Mouse (Mus musculus) spleen, postnatal 36 days (tissue): ENCODE measurements around the gene Bsnd.
A peak's percentile ranks its signal among the peaks of the same experiment; 100 is the strongest.

Source experiments
- DNase-seq, 2 experiments: peaks; one replicate each; pipeline ENCODE4 v3.0.0; 2022; ENCODE audit warnings: low spot score in 2 of 2, mixed read lengths in 1 of 2

Bsnd gene

DNA sequence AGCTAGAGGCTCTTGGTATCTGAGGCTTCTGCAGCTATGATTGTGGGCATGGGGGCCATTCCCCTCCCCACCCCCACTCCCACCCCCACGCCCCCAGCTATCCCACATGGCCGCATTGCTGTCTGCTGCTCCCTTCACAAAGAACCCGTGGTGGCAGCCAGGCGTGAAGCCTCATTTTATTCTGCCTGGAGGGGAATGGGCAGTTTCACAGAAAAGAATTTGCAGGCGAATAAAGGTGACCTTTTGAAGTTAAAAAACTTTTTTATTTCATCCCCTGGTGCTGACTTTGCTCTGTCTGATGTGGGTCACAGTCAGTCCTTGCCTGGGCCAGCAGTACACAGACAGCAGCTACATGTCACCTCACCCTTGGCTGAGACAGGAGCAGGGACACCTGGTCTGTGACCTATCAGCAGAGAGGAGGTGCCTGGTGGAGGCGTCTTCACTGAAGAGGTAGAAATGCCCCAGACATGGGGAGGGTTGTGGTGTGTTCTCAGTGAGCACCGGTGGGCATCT lies 8.8 kb downstream of the Bsnd start:
- no peak for DNase-seq

DNA sequence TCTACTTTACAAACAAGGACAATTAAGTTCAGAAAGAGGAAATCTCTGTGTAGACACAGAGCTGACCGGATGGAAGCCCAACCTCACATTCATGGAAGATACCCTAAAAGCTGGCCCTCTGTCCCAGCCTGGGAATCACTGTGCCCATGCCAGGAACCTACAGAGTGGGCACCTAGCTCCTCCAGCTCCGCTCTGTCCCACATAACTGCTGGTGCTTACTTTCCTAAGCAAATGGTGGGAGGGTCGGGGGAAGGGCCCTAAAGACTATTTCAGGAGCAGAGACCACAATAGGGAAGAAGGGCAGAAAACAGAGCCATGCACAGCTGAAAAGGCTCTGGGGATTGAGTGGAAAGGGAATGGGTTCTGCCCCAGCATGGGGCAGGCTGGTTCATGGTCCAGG lies 11.5 kb downstream of the Bsnd start:
- DNase-seq, result no peak

DNA sequence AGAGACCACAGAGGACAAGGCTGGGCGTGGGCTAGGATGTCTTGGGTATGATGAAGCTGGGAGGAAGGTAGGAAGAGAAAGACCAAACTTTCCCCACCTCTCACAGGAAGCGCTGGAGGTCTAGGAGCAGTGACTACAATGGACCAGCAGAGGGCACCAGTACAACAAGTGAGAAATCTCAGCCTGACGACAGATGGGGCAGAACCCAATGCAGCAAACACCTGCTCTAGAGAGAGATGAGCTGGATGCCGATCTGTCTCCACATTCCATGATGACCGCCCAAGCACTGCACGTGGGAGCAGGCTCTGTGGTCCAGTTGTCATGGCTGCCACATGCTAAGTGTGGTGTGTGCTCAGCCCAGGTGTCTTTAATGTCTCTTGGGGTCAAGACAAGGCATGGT lies 17.8 kb downstream of the Bsnd start:
- DNase-seq, result peak in 1 of 2 experiments; percentile 20

DNA sequence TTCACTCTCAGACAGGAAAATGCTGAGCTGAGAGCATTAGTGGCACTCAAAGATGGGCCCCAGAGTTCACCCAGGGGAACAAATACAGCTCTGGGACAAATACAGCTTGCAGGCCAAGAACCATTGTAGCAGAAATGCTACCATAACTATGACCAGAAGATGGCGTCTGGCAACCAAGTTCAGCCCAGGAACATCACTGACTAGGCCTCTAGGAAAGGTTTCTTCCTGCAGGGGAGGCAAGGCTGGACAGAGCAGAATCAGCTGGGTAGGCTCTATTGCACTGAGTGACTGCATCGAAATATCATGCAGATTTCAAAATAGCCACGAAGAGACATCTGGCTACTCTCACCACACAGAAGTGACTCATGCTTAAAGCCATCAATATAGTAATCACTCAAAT lies 19.7 kb downstream of the Bsnd start:
- peak; percentile 17 to 26 for DNase-seq

DNA sequence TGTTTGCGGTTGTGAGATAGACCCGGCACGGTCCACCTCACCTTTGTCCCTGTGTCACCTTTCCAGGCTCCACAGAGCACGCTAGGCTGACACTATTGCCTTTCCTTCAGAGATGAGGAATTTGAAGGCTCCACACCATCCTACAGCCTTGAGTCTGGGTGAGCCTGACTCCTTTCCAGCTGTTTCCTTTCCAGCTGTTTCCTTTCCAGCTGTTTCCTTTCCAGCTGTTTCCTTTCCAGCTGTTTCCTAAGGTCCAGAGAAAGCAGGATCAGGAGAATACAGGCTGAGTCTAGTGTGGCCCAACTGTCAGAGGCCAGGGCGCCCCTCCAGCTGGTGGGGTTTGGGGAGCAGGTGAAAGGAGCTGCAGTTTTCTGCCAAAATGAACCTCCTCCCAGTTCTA lies 21.2 kb downstream of the Bsnd start:
- no peak for DNase-seq

DNA sequence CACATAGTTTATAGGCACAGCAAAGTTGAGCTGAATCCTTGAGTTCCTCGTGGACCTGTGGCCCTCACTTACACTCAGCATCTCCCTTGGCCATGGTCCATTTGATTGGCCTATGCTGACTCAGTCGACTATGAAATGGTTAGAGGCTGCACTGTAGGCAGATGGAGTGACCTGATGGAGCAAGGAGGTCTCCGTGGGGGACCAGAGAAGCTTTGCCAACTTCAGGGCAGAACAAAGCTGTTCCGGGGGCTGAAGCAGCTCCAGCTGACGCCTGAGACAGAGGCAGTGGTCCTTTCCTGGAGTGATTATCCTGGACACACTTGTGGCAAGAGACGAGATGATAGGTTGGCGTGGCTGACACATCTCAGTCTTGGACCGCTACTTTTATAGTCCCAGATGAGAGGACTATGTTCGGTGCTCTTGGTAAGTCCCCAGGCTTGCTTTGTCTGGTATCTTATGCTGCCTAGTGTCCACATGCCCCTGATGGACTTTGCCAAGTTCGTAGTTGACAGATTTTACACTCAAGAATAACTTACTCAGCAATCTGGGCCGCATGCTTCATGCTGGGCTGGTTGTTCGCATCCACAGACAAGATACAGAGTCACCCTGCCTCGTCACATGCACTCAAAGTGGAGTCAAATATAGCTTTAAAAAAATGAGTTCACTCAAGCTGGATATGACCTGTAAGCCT lies 24.5 kb downstream of the Bsnd start:
- DNase-seq, result no peak

DNA sequence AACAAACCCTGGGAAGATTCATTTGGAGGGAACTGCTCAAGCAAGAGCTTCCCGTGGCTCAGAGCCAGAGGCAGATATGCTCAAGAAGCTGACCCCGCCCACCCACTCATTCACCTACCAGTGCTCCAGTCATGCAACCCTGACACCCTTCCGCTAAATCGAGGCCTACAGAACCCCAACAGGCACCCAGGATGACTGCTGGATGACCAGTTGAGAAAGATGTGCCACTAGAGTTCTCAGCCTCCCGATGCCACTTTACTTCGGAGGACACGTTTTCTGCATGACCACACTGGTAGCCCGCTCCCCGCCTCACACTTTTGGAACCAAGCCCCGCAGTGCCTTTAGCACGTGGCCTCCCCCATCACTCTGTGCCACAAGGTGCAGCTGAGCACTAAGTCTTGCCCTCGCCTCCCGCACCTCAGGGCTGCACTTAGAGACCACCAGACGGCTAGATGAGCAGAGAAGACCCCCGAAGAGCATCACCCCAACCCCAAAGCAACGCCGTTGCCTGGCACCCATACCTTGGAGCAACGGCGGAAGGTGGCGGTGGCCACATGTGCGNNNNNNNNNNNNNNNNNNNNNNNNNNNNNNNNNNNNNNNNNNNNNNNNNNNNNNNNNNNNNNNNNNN lies 28.8 kb downstream of the Bsnd start:
- DNase-seq, result no peak

DNA sequence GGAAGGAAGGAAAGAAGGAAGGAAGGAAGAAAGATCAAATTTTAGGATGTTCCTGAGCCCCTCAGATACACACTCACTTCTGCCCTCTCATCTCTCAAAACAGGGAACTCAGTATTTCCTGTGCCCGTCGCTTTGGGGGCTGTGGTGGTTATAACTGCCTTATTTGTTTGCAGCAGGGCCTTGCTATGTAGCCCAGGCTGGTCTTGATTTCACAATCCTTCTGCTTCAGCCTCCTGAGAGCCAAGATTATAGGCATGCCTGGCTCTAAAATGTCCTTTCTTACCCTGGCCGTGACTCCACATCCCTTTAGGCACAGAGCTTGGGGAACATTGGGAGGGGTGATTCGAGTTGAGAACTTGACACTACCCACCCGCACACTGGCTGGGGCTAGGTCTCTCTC lies 29.6 kb downstream of the Bsnd start:
- DNase-seq, result no peak

DNA sequence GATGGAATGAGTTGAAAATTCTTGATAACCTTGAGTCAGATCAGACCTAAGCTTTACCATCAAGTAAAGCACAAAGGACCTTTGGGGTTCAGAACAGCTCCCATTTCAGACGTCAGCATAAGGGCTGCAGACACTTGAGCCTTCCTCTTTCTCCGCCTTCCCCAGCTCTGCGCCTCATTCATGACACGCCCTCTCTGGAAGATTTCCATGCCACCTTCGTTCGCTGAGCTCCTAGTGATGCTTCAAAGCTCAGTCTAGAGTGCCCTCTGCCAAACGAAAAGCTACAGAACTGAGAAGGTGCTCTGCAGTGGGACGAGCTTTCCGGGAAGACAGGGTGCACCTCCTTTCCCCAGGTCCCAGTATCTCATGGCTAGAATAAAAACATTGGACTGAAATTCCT lies 30.1 kb downstream of the Bsnd start:
- DNase-seq, result no peak

DNA sequence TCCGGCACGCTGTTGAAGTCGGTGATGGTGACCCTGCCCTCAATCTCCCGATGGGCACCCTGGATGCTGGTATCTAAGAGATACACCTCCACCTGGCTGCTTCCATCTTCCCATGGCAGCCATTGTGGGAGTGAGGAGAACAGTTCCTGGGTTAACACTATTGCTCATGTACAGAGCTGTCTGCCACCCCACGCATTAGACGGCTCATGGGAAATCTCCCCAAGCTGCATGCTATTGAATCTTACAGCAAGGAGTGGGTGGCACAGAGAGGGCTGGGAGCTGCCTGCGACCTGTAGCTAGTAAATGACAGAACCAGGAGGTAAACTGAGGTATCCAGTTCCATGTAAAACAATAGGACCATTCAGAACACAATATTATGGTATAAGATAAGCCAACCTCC lies 37.5 kb downstream of the Bsnd start:
- no peak for DNase-seq

DNA sequence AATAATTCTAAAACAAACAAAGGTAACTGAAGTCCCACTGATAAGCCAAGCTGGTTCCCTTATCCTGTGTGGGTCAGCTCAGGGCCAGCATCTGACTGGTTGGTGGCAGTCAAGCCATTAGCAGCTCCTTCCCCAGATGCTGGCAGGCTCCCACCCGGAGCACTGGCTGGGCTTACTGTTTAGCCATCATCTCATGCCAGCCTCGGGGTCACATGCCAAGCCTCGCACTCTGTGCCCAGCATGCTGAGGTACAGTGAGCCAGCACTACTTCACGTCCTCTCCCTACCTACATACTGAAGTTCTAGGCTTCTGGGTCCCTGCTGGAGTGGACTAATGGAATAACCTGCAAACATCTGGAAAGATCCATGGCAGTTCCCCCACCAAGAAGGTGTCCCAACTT lies 38.6 kb downstream of the Bsnd start:
- no peak for DNase-seq

DNA sequence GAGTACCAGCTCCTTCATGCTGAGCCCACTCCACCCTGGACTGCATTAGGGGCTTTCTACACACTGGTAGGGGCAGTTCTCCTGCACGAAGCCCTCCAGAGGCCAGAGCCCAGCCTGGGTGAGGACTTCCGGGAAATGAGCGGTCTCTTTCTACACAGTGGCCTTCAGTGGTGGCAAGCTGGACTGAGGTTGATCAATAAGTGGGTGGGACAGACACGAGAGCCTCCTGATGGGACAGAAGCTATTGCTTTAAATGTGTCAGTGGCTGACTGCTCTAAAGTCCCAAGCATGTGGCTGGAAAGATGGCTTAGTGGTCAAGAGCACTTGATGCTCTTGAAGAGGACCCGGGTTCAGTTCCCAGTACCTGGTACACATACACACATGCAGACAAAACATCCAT lies 39.0 kb downstream of the Bsnd start:
- no peak for DNase-seq

DNA sequence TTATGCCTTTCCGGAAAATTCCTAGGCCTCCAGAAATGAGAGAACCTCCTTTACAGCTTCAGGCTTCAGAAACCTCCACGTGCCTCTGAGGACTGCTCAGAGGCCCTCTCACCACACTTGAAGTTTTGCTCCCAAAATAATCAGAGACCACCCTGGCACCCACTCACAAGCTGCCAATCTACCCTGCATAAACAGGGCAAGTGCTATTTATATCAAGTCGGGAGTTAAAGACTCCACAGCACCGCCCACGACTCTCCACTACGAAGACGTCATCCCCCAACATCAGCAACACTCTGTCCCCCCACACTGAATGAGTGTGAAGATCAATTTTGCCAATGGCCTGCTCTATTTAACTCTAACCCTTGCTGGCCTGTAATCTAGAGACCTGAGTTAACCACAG lies 39.7 kb downstream of the Bsnd start:
- no peak for DNase-seq

DNA sequence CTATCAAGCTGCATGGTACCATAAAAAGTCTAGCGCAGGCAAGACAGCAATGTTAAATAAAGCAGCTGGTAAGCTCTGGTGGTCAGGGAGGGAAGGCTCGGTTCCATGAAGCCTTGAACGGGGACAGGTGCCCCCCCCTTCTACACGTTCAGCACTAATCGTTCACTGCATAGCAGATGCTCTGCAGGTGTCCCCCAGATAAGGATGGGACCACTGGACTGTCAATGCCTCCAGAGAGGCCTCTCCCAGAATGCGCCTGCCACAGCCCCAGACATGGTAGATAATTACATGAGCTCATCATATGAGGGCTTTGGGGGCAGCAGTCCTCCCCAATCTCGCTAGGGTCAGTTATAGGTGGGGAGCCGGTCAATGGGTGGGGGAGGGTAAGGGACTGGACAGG lies 42.8 kb downstream of the Bsnd start:
- DNase-seq, result no peak

DNA sequence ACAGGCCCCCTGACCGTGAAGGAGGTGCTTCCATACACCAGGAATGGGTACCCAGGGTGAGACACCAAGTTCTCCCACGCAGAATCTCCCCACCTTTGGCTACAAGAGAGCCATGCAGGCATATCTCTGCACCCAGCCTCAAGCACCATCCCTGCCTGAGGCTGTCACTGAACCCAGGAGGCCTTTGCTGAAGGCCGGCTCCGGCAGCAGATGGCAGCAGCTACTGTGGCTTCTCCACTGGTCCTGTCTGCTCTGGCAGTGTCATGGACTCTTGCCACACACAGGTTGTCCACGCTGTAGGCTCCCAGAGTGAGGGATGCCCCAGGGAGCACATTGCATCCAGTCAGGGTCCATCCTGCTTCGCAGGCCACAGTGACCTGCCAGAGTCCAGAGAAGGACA lies 48.9 kb downstream of the Bsnd start:
- no peak for DNase-seq

DNA sequence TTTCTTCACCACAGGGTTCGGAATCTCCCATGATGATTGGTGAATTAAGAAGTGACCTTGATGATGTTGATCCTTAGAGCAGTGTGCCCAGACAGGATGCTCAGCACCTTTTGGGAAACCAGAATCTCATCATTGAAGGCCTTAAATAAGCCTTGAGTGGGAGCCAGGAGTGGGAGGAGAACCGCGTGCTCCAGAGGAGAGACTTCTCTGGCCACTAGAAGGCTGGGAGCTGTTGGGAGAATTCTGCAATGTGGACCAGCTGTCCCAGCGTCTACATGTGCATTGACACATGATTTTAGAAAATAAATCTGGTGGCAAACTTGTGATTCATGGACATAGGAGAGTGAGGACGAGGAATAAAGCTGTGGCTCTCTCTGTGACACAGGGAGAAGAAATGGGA lies 53.3 kb downstream of the Bsnd start:
- DNase-seq, result no peak

DNA sequence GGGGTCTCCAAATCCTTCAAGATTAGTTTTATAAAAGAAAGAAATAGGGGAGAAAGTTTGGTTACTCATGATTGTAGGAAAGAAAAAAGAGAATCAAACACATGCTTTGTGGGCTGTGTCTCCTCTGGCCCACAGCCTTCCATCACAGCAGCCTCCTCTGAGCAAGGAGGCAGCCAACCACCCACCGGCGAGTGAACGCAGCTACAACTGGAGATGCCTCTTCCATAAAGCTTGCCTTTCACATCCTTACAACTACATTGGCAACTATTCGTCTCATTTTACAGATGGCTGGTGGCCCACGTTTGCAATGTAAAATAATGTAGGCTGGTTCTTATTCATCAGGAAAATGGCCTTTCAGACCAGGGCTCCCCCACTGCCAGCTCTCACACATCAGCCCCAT lies 54.9 kb downstream of the Bsnd start:
- no peak for DNase-seq

DNA sequence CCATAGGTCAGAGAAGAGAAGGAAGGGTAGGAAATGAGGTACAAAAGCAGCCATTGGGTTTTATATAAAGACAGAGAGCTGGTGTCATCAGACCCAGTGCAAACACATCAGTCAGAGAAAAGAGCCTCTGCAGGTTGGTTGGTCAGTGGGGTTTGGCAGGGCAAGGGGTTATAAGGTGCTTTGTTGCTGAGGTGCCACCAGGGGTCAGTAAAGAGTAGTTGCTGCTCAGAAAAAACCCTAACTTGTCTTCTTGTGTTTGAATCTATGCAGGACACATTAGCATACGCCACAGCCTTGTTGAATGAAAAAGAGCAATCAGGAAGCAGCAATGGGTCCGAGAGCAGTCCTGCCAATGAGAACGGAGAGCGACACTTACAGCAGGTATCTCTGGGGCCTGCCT lies 55.6 kb downstream of the Bsnd start:
- no peak for DNase-seq

DNA sequence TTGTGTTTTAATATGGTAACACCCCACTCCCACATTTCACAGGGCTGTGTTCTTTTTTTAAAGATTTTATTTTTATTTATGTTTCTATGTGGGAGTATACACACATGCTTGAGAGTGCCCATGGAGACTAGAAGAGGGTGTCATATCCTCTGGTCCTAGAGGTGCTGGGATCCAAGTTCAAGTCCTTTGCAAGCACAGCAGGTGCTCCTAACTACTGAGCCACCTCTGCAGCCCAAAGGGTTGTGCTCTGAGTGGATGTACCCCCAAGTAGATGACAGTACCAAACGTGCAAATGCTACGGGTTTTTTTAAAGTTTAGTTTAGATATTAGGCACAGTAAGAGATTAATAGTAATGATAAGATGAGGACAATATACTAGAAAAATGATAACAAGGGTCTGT lies 56.7 kb downstream of the Bsnd start:
- no peak for DNase-seq
